Mouse (Mus musculus) ES-E14 (cell line): ENCODE data around the gene Olfr1274-ps. TPM values are rescaled to one million over a fixed set of nuclear protein-coding genes. Genes with fewer than 3 reads are reported as not detected.
"Not testable (repeated sequence)": the region's sequence is repeated elsewhere in the genome, so short reads cannot be mapped to it uniquely, and the experiment has no call there.

ENCODE experiments used
- DNase-seq: peaks from one replicate; pipeline ENCODE4 v3.0.0-alpha.2; 2013; ENCODE audit warnings: low read depth, low spot score
- H3K27ac ChIP-seq: 2 replicates; pipeline ENCODE4 v1.5.1; 2012; ENCODE audit warnings: low read depth, mild to moderate bottlenecking, low read length, moderate library complexity, mixed read lengths; ENCODE audit not compliant: poor library complexity, insufficient read depth, severe bottlenecking
- H3K36me3 ChIP-seq: 2 replicates; pipeline ENCODE4 v1.6.1; 2012; ENCODE audit warnings: mild to moderate bottlenecking, low read length, moderate library complexity, mixed read lengths; ENCODE audit not compliant: control insufficient read depth, poor library complexity, insufficient read depth, severe bottlenecking
- H3K4me1 ChIP-seq, 2 experiments: fragments of 150-350 bp in 1 of 2; sonication (generic) in 1 of 2; 2 replicates each; pipeline ENCODE4 v1.6.1; 2012; ENCODE audit warnings: low read length in 2 of 2, mild to moderate bottlenecking in 1 of 2, mixed read lengths in 1 of 2; ENCODE audit not compliant: control insufficient read depth in 2 of 2, insufficient read depth in 2 of 2, poor library complexity in 1 of 2
- H3K4me3 ChIP-seq, 2 experiments: fragments of 150-350 bp in 1 of 2; sonication (generic) in 1 of 2; 2 replicates each; pipeline ENCODE4 v1.5.1; 2012; ENCODE audit warnings: low read length in 2 of 2, low read depth in 1 of 2, mild to moderate bottlenecking in 1 of 2, mixed read lengths in 1 of 2; ENCODE audit not compliant: insufficient read depth in 1 of 2, poor library complexity in 1 of 2, severe bottlenecking in 1 of 2
- H3K9ac ChIP-seq: 2 replicates; pipeline ENCODE4 v1.6.1; 2012; ENCODE audit warnings: low read depth, mild to moderate bottlenecking, low read length, mixed read lengths; ENCODE audit not compliant: poor library complexity, insufficient read depth, severe bottlenecking
- H3K9me3 ChIP-seq: fragments of 150-350 bp; sonication (generic); 2 replicates; pipeline ENCODE4 v1.6.1; 2012; ENCODE audit warnings: low read depth, mild to moderate bottlenecking, low read length; ENCODE audit not compliant: control insufficient read depth, insufficient read depth
- MAFK ChIP-seq: IDR thresholded peaks from 2 replicates; pipeline ENCODE4 v1.6.1; 2014; ENCODE audit warnings: mild to moderate bottlenecking, low read depth, low read length, inconsistent platforms; ENCODE audit not compliant: insufficient read depth
- in situ Hi-C, 2 experiments: fragments of 600-800 bp; cut with MboI; formaldehyde crosslinking; loops; one replicate each; pipeline ENCODE4 v1.15.1; 2025; ENCODE audit warnings: low sequenced_read_pairs in 2 of 2, inconsistent platforms in 1 of 2; ENCODE audit not compliant: unreplicated experiment in 2 of 2
- total RNA-seq: library from RNA; depleted of rRNA; stranded (reverse); fragments of 300-350 nt; gene quantifications from 2 replicates; pipeline ENCODE4 v1.2.3, GENCODE M21; 2012

Olfr1274-ps gene
- total RNA-seq, 1 experiment: not detected

DNA sequence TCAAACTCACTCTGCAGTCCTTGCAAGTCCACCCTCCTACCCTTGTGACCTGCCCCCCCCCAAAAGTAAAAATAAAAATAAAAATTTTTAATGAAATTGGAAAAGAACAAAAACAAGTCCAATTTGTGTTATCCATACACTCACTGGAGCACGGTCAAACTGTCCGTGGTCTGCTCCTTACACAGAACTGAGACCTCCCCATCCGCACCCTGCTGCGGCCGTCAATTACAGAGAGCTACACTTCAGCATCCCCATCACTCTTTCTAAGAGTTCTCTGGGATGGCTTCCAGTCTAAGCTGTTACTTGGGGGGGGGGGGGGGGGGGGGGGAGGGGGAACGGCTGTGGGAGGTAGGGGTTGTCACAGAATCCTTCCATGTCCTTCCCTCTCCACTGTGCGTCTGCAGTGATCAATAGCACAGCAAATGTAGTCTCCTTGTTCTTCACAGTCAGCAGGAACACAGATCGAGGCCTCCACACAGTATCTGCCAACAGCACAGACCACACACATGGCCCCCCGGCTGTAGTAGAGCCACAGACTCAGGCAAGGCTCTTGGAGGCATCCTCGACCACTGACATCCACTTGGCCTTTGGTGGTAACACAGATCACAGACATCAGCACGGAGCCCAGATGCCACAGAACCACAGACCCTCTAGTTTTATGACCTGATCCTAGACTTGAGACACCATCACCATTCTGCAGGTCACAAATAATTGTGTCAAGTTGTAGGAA lies 30.7 kb downstream of the Olfr1274-ps start:
- H3K9me3 ChIP-seq, H3K27ac ChIP-seq, DNase-seq, H3K4me1 ChIP-seq, H3K9ac ChIP-seq, H3K4me3 ChIP-seq, in situ Hi-C loops, H3K36me3 ChIP-seq: not testable (repeated sequence)

DNA sequence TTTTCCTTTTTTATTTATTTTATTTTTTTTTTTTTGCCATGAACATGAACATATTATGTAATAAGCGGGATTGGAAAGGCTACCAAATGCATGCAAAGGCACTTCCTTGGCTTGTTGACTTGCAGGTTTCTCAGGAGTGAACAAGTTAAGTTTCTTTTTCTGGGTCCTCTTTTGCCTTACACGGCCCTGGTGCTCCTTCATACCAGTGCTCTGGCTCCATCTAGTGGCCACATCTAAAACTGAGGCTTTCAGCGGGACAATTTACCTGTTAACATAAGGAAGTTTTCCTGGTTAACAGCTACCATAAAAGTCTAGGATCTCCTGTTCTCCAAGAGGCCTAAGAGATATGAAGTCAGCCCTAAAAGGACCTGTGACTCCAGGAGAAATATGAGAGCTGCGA lies 31.3 kb downstream of the Olfr1274-ps start:
- H3K27ac ChIP-seq, DNase-seq, H3K4me1 ChIP-seq, H3K4me3 ChIP-seq, H3K9ac ChIP-seq, H3K36me3 ChIP-seq, H3K9me3 ChIP-seq, in situ Hi-C loops: not testable (repeated sequence)

DNA sequence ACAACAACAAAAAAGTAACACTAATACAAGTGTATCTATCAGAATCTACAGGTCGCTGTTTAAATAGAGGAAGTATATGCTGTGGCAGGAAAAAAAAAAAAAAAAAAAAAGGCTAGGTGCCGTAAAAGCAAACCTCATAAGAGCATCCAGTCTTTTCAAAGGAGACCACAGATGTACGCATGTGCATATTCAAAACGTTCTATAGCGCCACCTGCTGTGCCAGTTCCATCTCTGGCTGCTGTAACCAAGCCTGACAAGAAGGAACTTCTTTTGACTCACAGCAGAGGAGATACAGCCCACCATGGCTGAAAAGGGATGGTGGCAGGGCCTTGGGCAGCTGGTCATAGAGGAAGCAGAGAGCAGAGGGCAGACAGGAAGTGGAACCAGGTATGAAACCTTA lies 39.0 kb downstream of the Olfr1274-ps start:
- H3K9ac ChIP-seq, H3K4me3 ChIP-seq, H3K9me3 ChIP-seq, H3K36me3 ChIP-seq, in situ Hi-C loops, H3K27ac ChIP-seq, H3K4me1 ChIP-seq, DNase-seq: not testable (repeated sequence)

DNA sequence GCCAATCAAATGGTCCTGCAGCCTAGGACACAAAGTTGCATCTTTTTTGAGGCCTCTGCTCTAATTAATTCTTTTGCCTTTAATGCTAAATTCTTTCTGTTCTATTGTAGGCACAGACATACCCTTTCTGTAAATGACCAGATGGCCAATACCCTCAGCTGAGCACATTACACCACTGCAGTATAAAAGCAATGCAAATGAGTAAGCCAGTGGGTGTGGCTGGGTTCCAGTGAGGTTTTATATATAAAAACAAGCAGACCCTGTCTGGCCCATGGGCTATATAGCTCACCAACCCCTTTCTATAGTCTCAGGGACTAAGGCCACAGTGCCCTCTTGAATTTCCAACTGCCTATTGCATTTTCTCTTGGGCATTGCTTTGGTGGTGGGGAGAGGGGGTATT lies 41.7 kb downstream of the Olfr1274-ps start:
- H3K9ac ChIP-seq, H3K27ac ChIP-seq, H3K9me3 ChIP-seq, H3K4me1 ChIP-seq, H3K4me3 ChIP-seq, DNase-seq, in situ Hi-C loops, H3K36me3 ChIP-seq: not testable (repeated sequence)

DNA sequence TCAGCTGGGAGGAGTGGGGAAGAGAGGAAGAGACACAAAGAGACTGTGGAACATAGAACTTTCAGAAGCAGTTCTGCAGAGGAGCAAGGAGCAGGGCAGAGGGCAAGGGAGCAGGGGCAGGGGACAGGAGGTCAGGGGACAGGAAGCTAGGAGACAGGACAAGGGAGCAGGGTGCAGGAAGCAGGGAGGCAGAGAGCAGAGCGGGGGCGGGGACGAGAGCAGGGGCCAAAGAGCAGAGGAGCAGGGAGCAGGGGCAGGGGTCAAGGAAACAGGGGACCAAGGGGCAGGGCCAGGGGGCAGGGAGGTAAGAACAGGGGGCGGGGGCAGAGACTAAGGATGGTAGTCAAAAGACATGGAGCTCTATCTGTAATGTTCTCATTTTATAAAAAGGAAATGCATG lies 43.3 kb downstream of the Olfr1274-ps start:
- H3K4me3 ChIP-seq, H3K4me1 ChIP-seq, in situ Hi-C loops, DNase-seq, H3K9me3 ChIP-seq, H3K36me3 ChIP-seq, H3K9ac ChIP-seq, H3K27ac ChIP-seq: not testable (repeated sequence)

DNA sequence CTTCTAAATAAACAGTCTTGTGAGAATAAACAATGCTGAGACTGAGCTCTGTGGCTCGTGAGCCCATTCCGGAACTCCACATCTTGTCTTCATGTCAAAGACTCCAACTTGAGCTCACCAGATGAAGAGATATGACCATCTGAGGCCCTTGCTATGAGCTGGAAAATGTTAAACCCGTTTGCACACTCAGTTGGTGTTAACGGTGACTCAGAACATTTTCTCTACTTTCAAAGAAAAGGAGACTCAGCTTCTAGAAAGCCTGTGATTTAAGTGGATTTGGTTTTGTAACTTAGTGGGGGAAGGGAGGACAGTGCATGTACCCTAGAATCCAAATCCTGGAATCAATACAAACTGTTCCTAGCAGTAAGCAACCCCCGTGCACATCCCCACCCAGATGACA lies 45.3 kb downstream of the Olfr1274-ps start:
- DNase-seq: no peak
- no peak overlapping the region for H3K4me3 ChIP-seq
- no peaks in the 10 kb centered on the region for H3K9me3 ChIP-seq
- TF ChIP-seq MAFK: no peak
- in situ Hi-C loops: no loop called here
- no peak overlapping the region for H3K9ac ChIP-seq
- H3K36me3 ChIP-seq: peaks cover under 1% of the 10 kb centered on the region; the same call in 1 of the 2 replicates
- no peaks in the 10 kb centered on the region for H3K4me1 ChIP-seq
- H3K27ac ChIP-seq: no peak overlapping the region
